Mouse (Mus musculus) layer of hippocampus, adult 2 months (tissue): ENCODE measurements around the gene Hexb. TPM values are rescaled to one million over a fixed set of nuclear protein-coding genes. Genes with fewer than 3 reads are reported as not detected.
A peak's percentile ranks its signal among the peaks of the same experiment; 100 is the strongest.
"Not testable (repeated sequence)": the region's sequence is repeated elsewhere in the genome, so short reads cannot be mapped to it uniquely, and the experiment has no call there.

Experiments
- DNase-seq, 2 experiments: peaks; one replicate each; pipeline ENCODE4 v3.0.0; 2022; ENCODE audit warnings: low spot score in 2 of 2
- H3K27ac ChIP-seq: fragments of 200-600 bp; 2 replicates; pipeline ENCODE4 v1.8.1; 2022
- H3K4me3 ChIP-seq: fragments of 200-600 bp; 2 replicates; pipeline ENCODE4 v1.8.1; 2022; ENCODE audit warnings: mild to moderate bottlenecking
- CTCF ChIP-seq: fragments of 200-600 bp; conservative IDR thresholded peaks from 2 replicates; pipeline ENCODE4 v1.8.1; 2022; ENCODE audit warnings: antibody characterized with exemption, mild to moderate bottlenecking, moderate library complexity
- total RNA-seq, 2 experiments: library from RNA; stranded (reverse); gene quantifications; 2 replicates each; pipeline ENCODE4 v1.2.3; 2021

Hexb gene
- total RNA-seq, 2 experiments from 2014 or later: 118 to 124 TPM

- TF ChIP-seq CTCF: no peak
- no peak for DNase-seq
Measured at GRCm38 (mm10) chr13:97192649-97193048, 5.5 kb downstream of the Hexb start.

GRCm38 (mm10) chr13:97187693-97188092, 10.5 kb downstream of the Hexb start:
- Histone ChIP-seq H3K27ac (peak overlapping the region; percentile 43; the same call in 1 of the 2 replicates), H3K4me3 (no peak overlapping the region)
- no peak for TF ChIP-seq CTCF
- no peak for DNase-seq

More at GRCm38 (mm10) chr13:97192649-97193048, 5.5 kb downstream of the Hexb start:
- Histone ChIP-seq H3K27ac (peak overlapping the region; percentile 52), H3K4me3 (no peak overlapping the region)

- Histone ChIP-seq H3K4me3 (no peak overlapping the region), H3K27ac (peak overlapping the region; percentile 63; the same call in 1 of the 2 replicates)
- no peak for DNase-seq
- TF ChIP-seq CTCF: no peak
Measured at GRCm38 (mm10) chr13:97186346-97186745, 11.8 kb downstream of the Hexb start.

- Histone ChIP-seq H3K27ac (no peak overlapping the region), H3K4me3 (no peak overlapping the region)
- DNase-seq: no peak
- no peak for TF ChIP-seq CTCF
Measured at GRCm38 (mm10) chr13:97184656-97185055, 13.5 kb downstream of the Hexb start.

- no peak overlapping the region for H3K4me3 ChIP-seq
- H3K27ac ChIP-seq: peak overlapping the region; percentile 8; the same call in 1 of the 2 replicates
- DNase-seq: no peak
- no peak for TF ChIP-seq CTCF
Measured at GRCm38 (mm10) chr13:97184168-97184567, 14.0 kb downstream of the Hexb start.

GRCm38 (mm10) chr13:97182821-97183220, 15.3 kb downstream of the Hexb start:
- TF ChIP-seq CTCF: no peak
- no peak overlapping the region for H3K4me3 ChIP-seq
- DNase-seq: no peak
- H3K27ac ChIP-seq: peak overlapping the region; percentile 18; the same call in 1 of the 2 replicates

- Histone ChIP-seq H3K4me3 (no peak overlapping the region), H3K27ac (peak overlapping the region; percentile 53; the same call in 1 of the 2 replicates)
- no peak for DNase-seq
- TF ChIP-seq CTCF: no peak
Measured at GRCm38 (mm10) chr13:97180113-97180828, 17.9 kb downstream of the Hexb start.

- Histone ChIP-seq H3K4me3 (no peak overlapping the region), H3K27ac (0 out of 2 replicates have a peak overlapping the region, but pooled peaks have one; percentile 10)
- no peak for TF ChIP-seq CTCF
- DNase-seq: no peak
Measured at GRCm38 (mm10) chr13:97178943-97179342, 19.2 kb downstream of the Hexb start.

GRCm38 (mm10) chr13:97176731-97177130, 21.4 kb downstream of the Hexb start:
- no peak for DNase-seq
- Histone ChIP-seq H3K4me3 (no peak overlapping the region), H3K27ac (peak overlapping the region; percentile 10; the same call in 1 of the 2 replicates)
- no peak for TF ChIP-seq CTCF

- no peak for TF ChIP-seq CTCF
- Histone ChIP-seq H3K4me3 (no peak overlapping the region), H3K27ac (peak overlapping the region; percentile 28; the same call in 1 of the 2 replicates)
- DNase-seq: no peak
Measured at GRCm38 (mm10) chr13:97175520-97176264, 22.5 kb downstream of the Hexb start.

- peak in 1 of 2 experiments; percentile 50 for DNase-seq
- no peak overlapping the region for H3K27ac ChIP-seq
- H3K4me3 ChIP-seq: no peak overlapping the region
- TF ChIP-seq CTCF: peak; percentile 87
Measured at GRCm38 (mm10) chr13:97145834-97146233, 52.3 kb downstream of the Hexb start.

- DNase-seq: no peak
- no peak overlapping the region for H3K27ac ChIP-seq
- TF ChIP-seq CTCF: no peak
- no peak overlapping the region for H3K4me3 ChIP-seq
Measured at GRCm38 (mm10) chr13:97142321-97142720, 55.8 kb downstream of the Hexb start.

- TF ChIP-seq CTCF: peak; percentile 20
- not testable (repeated sequence) for DNase-seq
Measured at GRCm38 (mm10) chr13:97138404-97138931, 59.7 kb downstream of the Hexb start.

More at GRCm38 (mm10) chr13:97138404-97138931, 59.7 kb downstream of the Hexb start:
- Histone ChIP-seq H3K4me3 (peak overlapping the region; percentile 84), H3K27ac (peak overlapping the region; percentile 93)
